Mouse (Mus musculus) C2C12 (cell line): ENCODE data around the gene Rbms2.

ENCODE experiments used
- CEBPB ChIP-seq: IDR thresholded peaks from one replicate; pipeline ENCODE4 v1.6.1; 2011; ENCODE audit warnings: low read depth, mild to moderate bottlenecking, control low read depth, moderate library complexity
- CTCF ChIP-seq: IDR thresholded peaks from one replicate; pipeline ENCODE4 v1.5.1; 2011; ENCODE audit not compliant: control insufficient read depth, insufficient read depth, insufficient read length
- FOSL1 ChIP-seq: IDR thresholded peaks from one replicate; pipeline ENCODE4 v1.8.0; 2011; ENCODE audit warnings: mild to moderate bottlenecking, low read length; ENCODE audit not compliant: poor library complexity, insufficient read depth, severe bottlenecking
- MAX ChIP-seq: IDR thresholded peaks from one replicate; pipeline ENCODE4 v1.6.1; 2011; ENCODE audit warnings: mild to moderate bottlenecking, control low read depth
- MYOG ChIP-seq: IDR thresholded peaks from one replicate; pipeline ENCODE4 v1.6.1; 2011; ENCODE audit not compliant: control insufficient read depth, insufficient read length; ENCODE audit errors: extremely low read depth

- peak; percentile 43 for TF ChIP-seq CTCF
- TF ChIP-seq MAX = no peak
- no peak for TF ChIP-seq MYOG
- no peak for TF ChIP-seq CEBPB
- no peak for TF ChIP-seq FOSL1
These were observed 89.2 kb downstream of the Rbms2 start for GRCm38 (mm10) chr10:128090651-128091563.
